Mouse (Mus musculus): ENCODE results near the gene Hdac4.

- no peak for TF ChIP-seq POLR2A (IDR thresholded peaks at IDR 0.05; ENCODE audit: borderline replicate concordance, extremely low read depth, low read depth, low read length)
- TF ChIP-seq CTCF (IDR thresholded peaks at IDR 0.05; ENCODE audit: insufficient read depth, low read length): no peak
Measured at GRCm38 (mm10) chr1:91921702-91922101, 273.8 kb downstream of the Hdac4 start.
